Mouse (Mus musculus): Measurements from ENCODE around the gene Mrps7.

DNA sequence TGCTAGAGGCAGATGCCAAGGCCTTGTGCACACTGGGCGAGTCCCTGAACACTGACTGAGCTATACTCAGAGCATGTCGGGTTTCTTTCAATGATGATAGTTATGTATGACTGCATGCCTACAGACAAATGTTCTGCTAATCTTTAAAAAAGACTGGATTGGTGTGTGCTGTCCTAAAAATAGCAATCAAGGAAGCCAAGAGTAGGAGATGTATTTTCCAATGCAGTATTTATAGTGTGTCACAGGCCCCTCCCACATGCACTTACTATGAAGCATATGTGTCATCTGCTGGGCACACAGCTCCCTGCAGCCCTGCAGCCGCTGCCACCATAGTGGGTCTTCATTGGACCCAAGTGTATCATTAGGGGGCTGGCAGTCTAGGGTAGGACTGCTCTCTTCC lies 49.5 kb downstream of the Mrps7 start:
- TF ChIP-seq CTCF (IDR thresholded peaks at IDR 0.05; ENCODE audit: extremely low read depth, insufficient read depth, insufficient read length, insufficient replicate concordance): no peak
- TF ChIP-seq POLR2A (IDR thresholded peaks at IDR 0.05; ENCODE audit: low read depth, low read length): no peak

Measured in spleen, adult 2 months (tissue).